Mouse (Mus musculus) megakaryocyte progenitor cell, adult 5-6 weeks (primary cell): ENCODE measurements around the gene Ywhah. TPM values are rescaled to one million over a fixed set of nuclear protein-coding genes. Genes with fewer than 3 reads are reported as not detected.

Source experiments
- ATAC-seq: replicated peaks from 2 replicates; pipeline ENCODE4 v1.8.0; 2016; ENCODE audit warnings: mild to moderate bottlenecking, moderate TSS enrichment, inconsistent platforms; ENCODE audit not compliant: poor library complexity
- total RNA-seq, 2 experiments: library from RNA; stranded (forward) in 1 of 2; stranded (reverse) in 1 of 2; fragments of 157-497, 149-512 nt in 1 of 2; fragments of 200-1000 nt in 1 of 2; gene quantifications; 2 replicates each; pipeline versions ENCODE4 v1.2.3 to v1.2.4; 2015 to 2017

Ywhah gene
- total RNA-seq (2015): 340 and 391 TPM in 2 replicates
- 138 and 149 TPM in 2 replicates for total RNA-seq (2017)

DNA sequence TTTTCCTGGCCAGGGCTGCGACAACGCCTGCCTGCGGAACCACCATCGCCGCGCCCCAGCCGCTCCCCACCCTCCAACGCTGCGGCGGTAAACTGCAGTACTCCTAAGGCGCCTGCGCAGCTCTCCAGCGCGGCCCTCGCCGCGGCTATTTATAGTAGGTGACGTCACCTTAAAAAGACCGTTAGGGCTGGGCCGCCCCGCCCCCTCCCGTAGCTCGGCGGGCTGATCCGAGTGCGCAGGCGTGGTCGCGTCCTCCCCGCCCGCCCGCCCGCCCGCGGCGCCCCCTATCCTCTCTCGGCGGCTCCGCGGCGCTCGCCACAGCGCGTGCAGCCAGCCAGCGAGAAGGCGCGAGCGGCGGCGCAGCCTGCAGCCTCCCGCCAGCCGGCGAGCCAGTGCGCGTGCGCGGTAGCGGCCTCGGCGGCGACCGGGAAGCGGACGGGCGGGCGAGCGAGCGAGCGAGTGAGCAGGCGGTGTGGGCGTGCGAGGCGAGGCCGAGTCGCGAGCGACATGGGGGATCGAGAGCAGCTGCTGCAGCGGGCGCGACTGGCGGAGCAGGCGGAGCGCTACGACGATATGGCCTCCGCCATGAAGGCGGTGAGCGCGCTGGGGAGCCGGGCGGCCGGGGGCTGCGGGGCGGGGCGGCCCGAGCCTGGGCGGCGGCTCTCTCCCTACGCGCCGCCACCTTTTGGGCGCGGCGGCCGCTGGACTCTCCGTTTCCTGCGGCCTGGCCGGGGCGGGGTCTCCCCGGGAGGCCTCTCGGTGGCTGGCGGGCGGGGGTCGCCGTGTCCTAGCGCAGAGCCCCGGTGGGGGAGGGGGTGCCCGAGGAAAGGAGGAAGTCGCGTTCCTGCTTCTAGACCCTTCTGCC is at the start of gene Ywhah:
Gene Ywhah, plus strand, starts transcription at position 256 of the 865 bp plus-strand sequence.
- ATAC-seq: peak; percentile 81

- peak; percentile 44; the same call in 1 of the 2 replicates for ATAC-seq
These were observed 42.1 kb upstream of the Ywhah start for GRCm38 (mm10) chr5:32976541-32976940.

GRCm38 (mm10) chr5:32977179-32977578 is 41.4 kb upstream of the Ywhah start:
- ATAC-seq: no peak

DNA sequence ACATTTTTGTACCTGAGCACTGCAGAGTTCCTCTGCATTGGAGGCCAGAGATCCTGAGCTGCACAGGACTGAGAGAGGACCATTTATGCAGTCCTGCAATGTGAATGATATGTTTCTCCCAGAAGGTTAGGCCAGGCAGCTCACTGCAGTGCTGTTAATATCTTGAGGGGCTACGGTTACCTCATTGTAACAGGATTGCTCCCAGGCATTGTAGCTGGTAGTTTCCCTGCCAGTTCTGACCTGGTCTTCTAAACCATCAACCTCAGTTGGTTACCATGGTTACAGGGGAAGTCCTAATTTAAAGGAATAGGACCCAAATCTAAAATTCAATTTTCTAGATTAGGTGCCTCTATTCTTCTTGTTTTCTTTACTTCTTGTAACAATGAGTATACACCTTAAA is 33.2 kb upstream of the Ywhah start:
- ATAC-seq: no peak

- no peak for ATAC-seq
These were observed 30.7 kb upstream of the Ywhah start for GRCm38 (mm10) chr5:32987873-32988272.

DNA sequence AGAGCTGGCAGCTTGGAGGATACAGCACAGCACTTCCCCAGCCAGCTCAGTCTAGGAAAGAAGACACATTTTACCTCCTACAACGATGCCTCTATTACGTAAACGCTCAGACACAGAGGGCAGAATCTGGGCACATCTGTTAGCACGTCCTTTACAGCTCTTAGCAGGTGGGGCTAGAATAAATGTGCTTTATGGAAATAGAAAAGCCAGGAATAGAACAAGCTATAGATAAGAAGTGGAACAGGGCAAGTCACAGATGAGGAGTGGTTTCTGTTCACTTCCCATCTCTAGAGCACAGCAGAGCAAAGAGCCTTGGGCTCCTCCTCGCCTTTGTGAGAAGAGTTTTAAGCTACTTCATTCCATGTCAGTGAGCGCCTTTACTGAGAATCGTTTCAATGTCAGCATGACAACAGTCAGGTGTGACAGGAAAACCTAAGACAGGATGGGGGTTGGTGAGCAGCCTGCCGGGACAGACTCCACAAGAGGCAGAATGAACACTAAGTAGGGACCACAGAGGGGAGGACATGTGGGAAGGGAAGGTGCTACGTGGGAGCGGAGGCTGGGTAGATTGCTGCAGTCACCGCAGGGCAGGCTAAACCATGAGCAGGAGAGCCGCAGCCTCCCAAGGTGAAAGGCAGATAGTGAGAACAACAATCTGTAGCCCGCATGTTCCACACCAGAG is 28.5 kb upstream of the Ywhah start:
- ATAC-seq: no peak

DNA sequence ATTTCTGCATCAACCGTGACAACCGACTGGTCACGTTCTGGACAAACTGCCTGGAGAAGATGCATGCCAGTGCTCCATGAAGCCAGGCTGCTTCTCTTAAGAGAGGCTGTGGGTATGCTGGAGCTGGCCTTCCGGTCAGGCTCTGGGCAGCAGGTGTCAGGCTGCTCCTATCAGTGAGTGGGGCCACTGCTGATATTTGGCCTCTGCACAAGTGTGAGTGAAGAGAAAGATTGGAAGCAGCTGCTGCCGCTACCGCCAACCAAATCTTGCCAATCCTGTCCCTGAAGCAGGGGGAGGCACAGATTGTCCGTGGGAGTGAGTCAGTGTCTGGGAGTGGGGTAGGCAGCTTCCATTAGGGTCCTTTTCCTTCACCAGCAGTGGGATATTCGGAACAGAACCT is 27.5 kb upstream of the Ywhah start:
- ATAC-seq: no peak

DNA sequence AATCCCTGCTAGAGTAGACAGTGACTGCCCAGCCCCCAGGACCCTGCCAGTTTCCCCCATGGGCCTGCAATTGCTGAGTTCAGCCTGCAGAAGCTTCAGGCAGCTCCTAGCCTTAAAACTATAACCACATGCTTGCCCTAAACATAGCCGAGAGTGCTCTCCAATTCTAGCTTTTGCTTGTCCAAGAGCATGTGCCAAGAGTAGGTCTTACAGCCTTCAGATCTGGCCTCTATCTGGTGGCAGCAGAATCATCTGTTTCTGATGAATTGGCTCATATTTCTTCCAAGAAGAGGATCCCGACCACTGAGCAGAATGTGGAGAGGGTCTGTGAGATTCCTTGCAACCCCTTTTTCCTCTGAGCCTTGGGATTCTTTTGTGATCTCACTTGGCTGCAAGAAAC is 24.1 kb upstream of the Ywhah start:
- ATAC-seq: no peak

- no peak for ATAC-seq
These were observed 22.9 kb upstream of the Ywhah start for GRCm38 (mm10) chr5:32995756-32996155.

- ATAC-seq: no peak
These were observed 22.1 kb upstream of the Ywhah start for GRCm38 (mm10) chr5:32996560-32996959.

GRCm38 (mm10) chr5:32997686-32998085 is 20.9 kb upstream of the Ywhah start:
- ATAC-seq: peak; percentile 98

DNA sequence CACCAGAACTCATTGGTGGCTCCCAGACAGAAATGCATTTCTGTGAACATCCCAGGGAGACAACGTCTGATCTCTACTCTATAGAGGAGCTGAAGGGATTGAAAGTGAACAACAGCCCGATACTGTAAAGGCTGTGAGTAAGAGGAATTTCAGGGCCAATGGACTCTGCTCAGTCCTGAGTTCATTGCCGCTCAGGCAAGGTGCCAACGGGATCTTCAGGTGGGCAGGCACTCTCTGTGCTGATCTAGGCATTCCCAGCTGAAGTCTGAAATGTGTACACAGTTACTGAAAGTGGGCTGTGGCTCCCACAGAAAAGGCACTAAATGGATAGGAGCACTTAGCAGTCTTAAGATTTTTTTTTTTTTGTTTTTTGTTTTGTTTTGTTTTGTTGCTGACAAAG is 19.8 kb upstream of the Ywhah start:
- no peak for ATAC-seq

DNA sequence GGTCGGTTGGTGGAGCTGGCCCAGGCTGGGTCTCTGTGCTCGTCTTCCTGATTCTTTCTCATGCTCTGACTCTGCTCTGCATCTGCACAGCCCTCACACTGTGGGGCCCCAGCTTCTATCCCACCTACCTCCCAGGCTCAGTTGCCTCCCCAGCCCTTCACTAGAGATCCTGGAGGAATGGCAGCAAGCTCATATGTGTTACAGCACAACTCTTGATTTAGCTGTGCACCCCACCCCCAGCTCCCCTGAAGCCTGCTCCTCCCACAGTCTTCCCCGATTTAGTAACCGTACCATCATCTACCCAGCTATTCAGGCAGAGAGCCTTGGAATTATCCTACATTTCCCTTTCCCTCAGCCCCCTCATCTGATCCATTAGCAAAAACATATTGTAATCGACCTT is 17.5 kb upstream of the Ywhah start:
- ATAC-seq: no peak

DNA sequence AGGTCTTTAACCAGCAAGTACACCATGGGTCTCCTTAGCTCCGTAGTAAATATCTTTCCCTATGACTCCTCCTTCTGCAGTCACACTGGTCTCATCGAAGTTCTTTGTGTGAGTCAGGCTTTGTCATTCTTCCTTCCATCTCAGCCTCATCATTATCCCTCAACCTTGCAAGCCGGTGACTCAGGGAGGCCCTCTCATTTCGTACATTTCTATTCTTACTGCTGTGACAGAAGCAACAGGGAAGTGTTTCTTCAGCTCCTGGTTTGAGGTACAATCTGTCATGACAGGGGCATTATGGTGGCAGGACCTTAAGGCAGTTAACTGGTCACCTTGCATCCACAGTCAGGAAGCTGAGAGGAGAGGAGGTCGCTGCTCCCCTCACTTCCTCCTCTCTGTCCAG is 15.8 kb upstream of the Ywhah start:
- no peak for ATAC-seq

GRCm38 (mm10) chr5:33003500-33003899 is 15.1 kb upstream of the Ywhah start:
- no peak for ATAC-seq

- ATAC-seq: no peak
These were observed 14.5 kb upstream of the Ywhah start for GRCm38 (mm10) chr5:33004110-33004509.

DNA sequence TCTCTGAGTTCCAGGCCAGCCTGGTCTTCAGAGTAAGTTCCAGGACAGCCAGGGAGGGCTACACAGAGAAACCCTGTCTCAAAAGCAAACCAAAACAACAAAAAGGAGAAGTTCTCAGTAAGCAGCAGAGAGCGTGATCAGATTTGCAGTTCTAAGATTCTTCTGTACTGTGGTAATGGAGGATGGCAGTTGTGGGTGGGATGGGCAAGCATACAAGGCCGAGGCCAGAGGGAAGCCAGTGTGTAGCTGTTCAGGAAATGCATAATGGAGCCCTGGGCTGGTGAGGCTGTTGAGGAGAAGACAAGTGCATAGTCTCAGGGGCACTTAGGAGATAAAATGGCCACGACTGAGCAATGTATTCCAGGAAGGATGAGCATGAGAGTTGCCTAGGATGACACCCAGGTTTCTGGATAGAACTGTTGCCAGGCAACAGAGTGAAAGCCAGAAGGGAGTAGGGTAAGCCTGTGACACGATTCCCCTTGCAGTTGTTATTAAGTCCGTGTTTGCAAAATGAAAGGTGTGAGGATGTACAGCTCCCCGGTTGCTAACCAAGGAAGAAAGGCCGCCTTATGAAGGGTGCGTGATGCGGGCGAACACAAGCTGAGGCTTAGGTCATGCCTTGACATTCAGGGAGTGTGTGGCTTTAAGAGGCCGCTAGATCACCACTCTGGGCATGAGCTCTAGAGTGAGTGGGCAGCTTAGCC is 13.0 kb upstream of the Ywhah start:
- peak; percentile 68 for ATAC-seq

DNA sequence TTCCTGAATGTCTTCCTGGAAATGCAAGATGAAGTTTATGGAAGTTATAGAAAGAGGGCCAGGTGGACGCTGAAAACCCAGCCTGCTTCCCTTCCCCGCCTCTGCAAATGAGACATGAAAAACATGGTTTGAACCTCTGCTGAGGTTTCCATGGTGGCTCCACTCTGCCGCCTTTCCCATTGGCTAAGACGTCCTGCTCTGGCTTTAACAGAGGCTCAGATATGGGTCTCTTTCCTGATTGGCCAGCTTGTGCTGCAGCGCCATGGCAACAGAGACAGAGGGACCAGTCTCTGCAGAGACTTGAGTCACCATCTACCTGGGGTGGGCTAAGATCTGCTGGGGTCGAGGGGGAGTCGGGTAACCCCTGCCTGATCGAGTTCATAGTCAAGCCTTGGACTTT is 11.9 kb upstream of the Ywhah start:
- no peak for ATAC-seq

- no peak for ATAC-seq
These were observed 11.2 kb upstream of the Ywhah start for GRCm38 (mm10) chr5:33007371-33007770.

DNA sequence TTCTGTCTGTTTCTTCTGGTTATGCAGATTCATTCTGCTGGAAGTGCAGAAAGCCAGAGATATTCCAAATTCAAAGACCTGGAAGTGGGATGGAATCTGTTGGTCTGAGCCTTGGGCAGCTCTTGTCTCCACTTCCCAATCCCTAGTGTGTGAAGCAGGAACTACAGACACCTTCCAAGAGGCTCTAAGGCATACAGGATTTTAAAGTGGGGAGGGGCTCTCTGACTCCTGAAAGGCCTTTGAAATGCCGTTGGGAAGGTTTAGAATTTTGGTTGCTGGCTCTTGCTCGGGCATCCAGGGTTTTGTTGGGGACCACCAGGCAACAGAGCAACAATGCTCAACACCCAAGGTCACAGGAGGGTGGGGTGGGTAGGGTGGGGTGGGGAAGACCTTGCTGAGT is 9.3 kb upstream of the Ywhah start:
- no peak for ATAC-seq
